Mouse (Mus musculus) lung, postnatal 0 days (tissue): ENCODE data around the gene Celf5. TPM values are rescaled to one million over a fixed set of nuclear protein-coding genes. Genes with fewer than 3 reads are reported as not detected.

Source experiments
- ATAC-seq: fragments of 200-750 bp; cut with Nextera tagmentation; 2 replicates; pipeline ENCODE4 v1.8.0; 2017; ENCODE audit warnings: moderate library complexity
- DNase-seq: peaks from one replicate; pipeline ENCODE4 v3.0.0-alpha.2; 2016; ENCODE audit warnings: low spot score
- H3K27ac ChIP-seq: fragments of 300-500 bp; sonication (generic); 2 replicates; pipeline ENCODE4 v1.5.1; 2014; ENCODE audit warnings: antibody characterized with exemption, mild to moderate bottlenecking, low read length, mixed read lengths
- H3K27me3 ChIP-seq: fragments of 300-500 bp; sonication (generic); replicated peaks from 2 replicates; pipeline ENCODE4 v1.6.1; 2014; ENCODE audit warnings: low read length, mixed read lengths; ENCODE audit not compliant: insufficient read depth
- H3K36me3 ChIP-seq: fragments of 300-500 bp; sonication (generic); 2 replicates; pipeline ENCODE4 v1.6.1; 2014; ENCODE audit warnings: low read length, mixed read lengths; ENCODE audit not compliant: insufficient read depth
- H3K4me1 ChIP-seq: fragments of 300-500 bp; sonication (generic); 2 replicates; pipeline ENCODE4 v1.6.1; 2014; ENCODE audit warnings: antibody characterized with exemption, low read depth, low read length, mixed read lengths; ENCODE audit not compliant: insufficient read depth
- H3K4me2 ChIP-seq: fragments of 300-500 bp; sonication (generic); replicated peaks from 2 replicates; pipeline ENCODE4 v1.6.1; 2014; ENCODE audit warnings: low read depth, mild to moderate bottlenecking, low read length, moderate library complexity, mixed read lengths
- H3K4me3 ChIP-seq: fragments of 300-500 bp; sonication (generic); 2 replicates; pipeline ENCODE4 v1.5.1; 2014; ENCODE audit warnings: low read depth, low read length
- H3K9ac ChIP-seq: fragments of 300-500 bp; sonication (generic); replicated peaks from 2 replicates; pipeline ENCODE4 v1.6.1; 2014; ENCODE audit warnings: low read depth, mild to moderate bottlenecking
- H3K9me3 ChIP-seq: fragments of 300-500 bp; sonication (generic); 2 replicates; pipeline ENCODE4 v1.6.1; 2016; ENCODE audit warnings: low read length, mixed read lengths
- CTCF ChIP-seq: IDR thresholded peaks from 2 replicates; pipeline ENCODE4 v1.5.1; 2016; ENCODE audit warnings: antibody characterized with exemption, mild to moderate bottlenecking
- EP300 ChIP-seq: IDR thresholded peaks from 2 replicates; pipeline ENCODE4 v1.6.1; 2016; ENCODE audit warnings: antibody characterized with exemption, mild to moderate bottlenecking, control low read depth
- WGBS: fragments of 180-500 bp; shearing (Covaris S2); extraction: QIAGEN DNeasy Blood & Tissue Kit; methylation state at CpG from one replicate; pipeline ENCODE4 v1.1.7; 2014; 5-methylcytosine and 5-hydroxymethylcytosine counted together
- polyA plus RNA-seq: library from polyadenylated mRNA; unstranded; fragments of >200 nt; fragmentation: Nextera tagmentation; extraction: Ambion mirVana; gene quantifications from 2 replicates; pipeline ENCODE4 v1.2.1, GENCODE M21; 2015

The Celf5 gene
- polyA plus RNA-seq, 1 experiment from 2014 or later = 0.08 TPM

DNA sequence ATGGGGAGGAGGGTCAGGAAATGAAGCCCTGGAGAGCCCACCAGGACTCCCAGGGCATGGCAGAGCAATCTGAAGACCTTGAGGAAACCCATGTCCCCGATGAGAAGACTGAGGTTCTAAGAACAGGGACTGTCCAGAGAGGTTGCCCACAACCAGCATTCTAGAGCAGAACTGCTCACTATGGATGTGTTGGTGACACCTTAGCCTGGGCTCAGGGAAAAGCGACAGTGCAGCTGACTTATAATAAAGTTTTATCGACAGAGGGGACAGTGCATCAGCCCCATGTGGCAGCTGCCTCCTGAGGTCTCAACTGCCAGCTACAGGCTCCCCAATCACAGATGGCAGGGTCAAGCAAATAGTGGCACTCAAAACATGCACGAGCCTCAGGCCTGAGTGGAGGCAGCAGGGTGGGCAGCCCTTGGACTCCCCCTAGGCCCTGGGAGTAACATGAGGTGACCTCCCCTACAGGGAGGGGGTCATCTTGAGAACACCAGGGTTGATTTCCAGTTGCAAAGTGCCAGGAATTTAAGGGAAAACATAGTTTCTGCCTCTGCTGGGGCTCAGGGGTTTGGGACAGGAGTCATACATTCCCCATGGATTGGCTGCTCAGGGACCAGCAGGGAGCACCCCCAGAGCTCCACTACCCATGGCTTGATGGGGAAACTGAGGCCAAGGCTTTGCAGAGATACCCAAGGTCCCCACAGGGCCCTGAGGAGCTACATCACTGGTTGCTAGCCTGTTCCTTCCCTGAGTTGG is 61.3 kb downstream of the Celf5 start:
- WGBS = 74% methylated on average over 4 of the region's 4 CpGs
- no peak for TF ChIP-seq EP300
- TF ChIP-seq CTCF = no peak
- ATAC-seq = no peak
- no peaks in the 10 kb centered on the region for H3K27me3 ChIP-seq
- no peak overlapping the region for H3K9ac ChIP-seq
- DNase-seq = no peak
- no peak overlapping the region for H3K4me2 ChIP-seq
- H3K36me3 ChIP-seq = no peaks in the 10 kb centered on the region
- no peaks in the 10 kb centered on the region for H3K9me3 ChIP-seq
- H3K4me3 ChIP-seq = no peak overlapping the region
- peaks cover 24% of the 10 kb centered on the region for H3K4me1 ChIP-seq
- no peak overlapping the region for H3K27ac ChIP-seq

DNA sequence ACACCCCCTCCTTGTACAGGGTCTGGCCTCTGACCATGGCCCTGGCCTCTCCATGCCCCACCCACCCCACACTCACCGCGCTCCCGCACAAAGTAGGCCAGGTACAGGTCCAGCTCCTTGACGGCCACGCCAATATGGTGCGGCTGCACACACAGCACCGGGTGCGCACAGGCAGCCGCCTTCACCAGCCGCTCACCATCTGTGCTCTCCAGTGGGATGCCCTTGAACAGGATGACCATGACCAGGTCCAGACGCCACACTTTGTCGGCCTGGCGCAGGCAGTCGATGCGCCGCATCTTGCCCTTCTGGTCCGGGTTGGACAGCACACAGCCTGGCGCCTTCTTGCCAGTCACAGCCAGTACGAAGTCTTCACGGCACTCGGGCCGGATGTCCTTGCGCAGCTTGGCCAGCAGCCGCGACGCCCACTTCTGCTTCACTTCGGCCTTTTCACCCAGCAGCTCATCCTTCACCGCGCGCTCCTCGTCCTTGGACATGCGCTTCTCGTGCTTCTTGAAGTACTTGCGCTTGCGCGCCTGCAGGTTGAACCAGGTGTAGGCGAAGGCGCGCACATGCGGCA is 62.2 kb downstream of the Celf5 start:
- WGBS = 78% methylated on average over 40 of the region's 40 CpGs
- ATAC-seq (no peak), DNase-seq (peak; percentile 12)
- Histone ChIP-seq H3K27ac (no peak overlapping the region), H3K9me3 (no peaks in the 10 kb centered on the region), H3K4me1 (peaks cover 21% of the 10 kb centered on the region), H3K4me2 (no peak overlapping the region), H3K27me3 (no peaks in the 10 kb centered on the region), H3K36me3 (no peaks in the 10 kb centered on the region), H3K9ac (no peak overlapping the region), H3K4me3 (no peak overlapping the region)
- TF ChIP-seq CTCF (no peak), EP300 (no peak)

DNA sequence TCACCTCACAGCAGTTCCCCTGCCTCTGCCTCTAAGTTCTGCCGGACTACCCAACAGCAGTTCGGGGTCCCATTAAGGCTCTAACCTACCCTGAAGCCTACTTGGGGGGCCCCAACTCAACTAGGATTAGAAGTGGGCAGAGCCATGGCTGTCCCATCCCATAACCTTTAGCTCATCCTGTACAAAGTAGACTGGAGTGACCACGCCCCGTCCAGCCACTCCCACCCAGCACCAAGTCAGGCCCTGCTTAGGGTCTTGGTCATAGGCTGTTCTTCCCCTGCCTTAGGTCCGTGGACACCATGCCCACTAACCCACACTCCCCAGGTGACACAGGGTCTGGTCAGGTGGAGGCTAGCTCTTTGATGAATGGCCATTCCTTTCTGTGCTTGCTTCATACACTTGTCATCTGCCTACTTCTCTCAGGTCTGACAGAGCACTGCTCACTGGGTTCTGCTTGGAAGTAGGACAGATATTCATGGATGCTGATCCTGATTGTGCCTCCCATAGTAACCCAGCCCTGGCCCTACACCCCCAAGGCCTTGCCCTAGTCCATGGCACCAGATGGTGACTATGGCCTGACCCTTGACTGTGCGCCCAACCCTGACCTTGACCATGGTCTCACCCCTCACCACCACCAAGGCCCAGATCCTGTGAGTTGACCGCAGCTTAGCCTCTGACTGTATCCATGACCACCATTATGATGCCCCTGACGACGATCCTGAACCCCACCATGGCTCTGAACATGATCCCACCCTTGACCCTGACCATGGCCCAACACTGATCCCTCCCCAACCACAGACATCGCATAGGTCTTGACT is 63.2 kb downstream of the Celf5 start:
- H3K4me3 ChIP-seq = no peak overlapping the region
- no peaks in the 10 kb centered on the region for H3K36me3 ChIP-seq
- no peak overlapping the region for H3K4me2 ChIP-seq
- DNase-seq = no peak
- 91% methylated on average over 10 of the region's 10 CpGs for WGBS
- no peak overlapping the region for H3K9ac ChIP-seq
- peaks cover 24% of the 10 kb centered on the region for H3K4me1 ChIP-seq
- no peak overlapping the region for H3K27ac ChIP-seq
- no peaks in the 10 kb centered on the region for H3K9me3 ChIP-seq
- no peaks in the 10 kb centered on the region for H3K27me3 ChIP-seq
- TF ChIP-seq EP300 = no peak
- no peak for ATAC-seq

DNA sequence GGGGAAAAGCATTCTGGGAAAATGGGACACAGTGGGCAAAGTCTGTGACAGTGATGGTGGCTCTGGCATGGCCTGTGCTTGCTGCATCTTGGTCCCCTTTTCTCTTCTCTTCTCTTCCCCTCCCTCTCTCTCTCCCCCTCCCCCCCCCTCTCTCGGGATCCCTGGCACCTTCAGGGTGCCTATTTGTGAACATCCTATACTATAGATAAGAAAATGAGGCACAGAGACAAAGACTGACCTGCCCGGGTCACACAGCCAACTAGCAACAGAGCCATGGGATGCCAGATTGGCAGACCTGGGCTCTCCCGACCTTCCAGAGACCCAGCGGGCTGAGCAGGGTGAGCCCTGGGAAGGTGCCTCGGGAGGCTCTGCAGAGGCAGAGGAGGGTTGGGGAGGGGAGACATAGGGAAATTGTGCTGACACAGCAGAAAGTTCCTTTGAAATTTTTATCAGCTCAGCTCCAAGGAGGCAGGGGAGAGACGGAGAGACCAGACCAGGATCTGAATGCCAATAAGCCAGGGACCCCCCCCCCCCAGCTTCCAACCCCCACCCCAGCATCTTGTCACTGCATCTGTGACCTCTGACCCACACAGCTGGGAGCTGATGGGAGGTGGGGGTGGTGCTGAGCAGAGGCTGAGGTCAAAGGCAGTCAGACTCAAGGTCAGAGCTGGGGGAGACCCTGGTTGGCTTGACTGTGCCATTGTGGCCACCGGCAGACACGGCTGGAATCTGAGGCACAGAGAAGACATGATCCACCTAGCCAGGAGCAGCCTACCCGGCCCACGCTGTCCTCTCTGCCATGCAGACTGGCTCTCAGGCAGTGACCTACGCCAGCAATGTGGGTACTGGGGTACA is 64.1 kb downstream of the Celf5 start:
- no peak overlapping the region for H3K9ac ChIP-seq
- H3K4me2 ChIP-seq = no peak overlapping the region
- H3K4me3 ChIP-seq = no peak overlapping the region
- H3K27ac ChIP-seq = no peak overlapping the region
- DNase-seq (no peak), ATAC-seq (no peak)
- WGBS = 63% methylated on average over 11 of the region's 11 CpGs
- H3K36me3 ChIP-seq = no peaks in the 10 kb centered on the region
- peaks cover 30% of the 10 kb centered on the region for H3K4me1 ChIP-seq
- no peaks in the 10 kb centered on the region for H3K27me3 ChIP-seq
- TF ChIP-seq EP300 = no peak
- TF ChIP-seq CTCF = no peak
- H3K9me3 ChIP-seq = no peaks in the 10 kb centered on the region

DNA sequence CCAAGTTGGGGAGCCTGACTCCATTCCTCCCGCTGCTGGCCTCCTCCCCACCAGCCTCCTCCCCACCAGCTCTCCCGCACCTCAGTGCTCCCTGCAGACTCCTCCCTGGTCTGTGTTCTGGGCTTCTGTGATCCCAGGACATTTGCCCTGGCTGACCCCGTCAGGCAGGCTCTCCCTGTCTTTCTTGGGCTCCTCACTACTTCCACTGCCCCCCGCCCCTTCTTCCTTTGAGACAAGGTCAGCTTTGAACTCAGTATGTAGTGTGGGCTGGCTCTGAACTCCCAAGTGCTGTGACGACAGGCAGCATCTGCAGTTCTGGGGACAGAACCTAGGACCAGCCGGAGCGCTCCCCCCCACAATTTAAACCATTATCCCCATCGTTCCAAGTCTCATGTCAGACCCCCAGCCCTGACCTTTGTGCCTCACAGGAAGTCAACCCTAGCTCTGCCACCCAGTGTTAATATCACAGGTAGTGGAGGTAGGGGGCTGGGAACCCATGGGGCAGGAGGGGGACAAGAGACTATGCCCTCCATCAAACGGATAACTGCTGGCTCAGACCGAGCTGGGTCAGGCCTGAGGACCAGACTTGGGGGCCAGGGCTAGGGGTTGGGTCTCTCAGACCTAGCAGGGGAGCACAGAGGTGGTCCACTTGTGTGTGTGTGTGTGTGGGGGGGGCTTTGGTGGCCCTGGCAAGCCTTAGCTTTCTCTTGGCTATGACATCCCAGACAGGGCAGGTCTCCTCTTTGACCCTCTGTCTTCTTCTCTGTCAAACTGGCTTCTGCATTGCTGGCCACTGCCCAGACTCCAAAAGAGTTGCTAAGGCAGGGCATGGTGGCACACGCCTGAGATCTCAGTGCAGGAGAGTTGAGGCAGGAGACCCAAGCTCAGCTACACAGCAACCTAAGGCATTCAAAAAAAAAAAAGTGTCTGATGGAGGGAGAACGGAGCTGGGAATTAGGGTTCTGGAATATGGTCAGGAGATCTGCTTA is 65.0 kb downstream of the Celf5 start:
- 56% methylated on average over 12 of the region's 12 CpGs for WGBS
- Histone ChIP-seq H3K9ac (no peak overlapping the region), H3K27me3 (no peaks in the 10 kb centered on the region), H3K4me2 (peak overlapping the region; percentile 59), H3K9me3 (no peaks in the 10 kb centered on the region), H3K4me3 (peak overlapping the region; percentile 30), H3K36me3 (no peaks in the 10 kb centered on the region), H3K27ac (peak overlapping the region; percentile 68), H3K4me1 (peaks cover 39% of the 10 kb centered on the region)
- no peak for ATAC-seq
- TF ChIP-seq EP300 (no peak), CTCF (no peak)
- no peak for DNase-seq
